Mouse (Mus musculus) cerebellum, adult (tissue): ENCODE measurements around the gene Rdh13.
A peak's percentile ranks its signal among the peaks of the same experiment; 100 is the strongest.

Experiments used
- ATAC-seq: cut with Nextera tagmentation; 2 replicates; pipeline ENCODE4 v1.9.2; 2017; ENCODE audit warnings: mild to moderate bottlenecking, moderate library complexity, mixed read lengths; ENCODE audit not compliant: insufficient number of reproducible peaks, low FRiP score, low TSS enrichment

The Rdh13 gene

GRCm38 (mm10) chr7:4445216-4445791, at the start of gene Rdh13:
Gene Rdh13 (minus strand): TSS chr7:4445649.
- peak; percentile 94 for ATAC-seq

DNA sequence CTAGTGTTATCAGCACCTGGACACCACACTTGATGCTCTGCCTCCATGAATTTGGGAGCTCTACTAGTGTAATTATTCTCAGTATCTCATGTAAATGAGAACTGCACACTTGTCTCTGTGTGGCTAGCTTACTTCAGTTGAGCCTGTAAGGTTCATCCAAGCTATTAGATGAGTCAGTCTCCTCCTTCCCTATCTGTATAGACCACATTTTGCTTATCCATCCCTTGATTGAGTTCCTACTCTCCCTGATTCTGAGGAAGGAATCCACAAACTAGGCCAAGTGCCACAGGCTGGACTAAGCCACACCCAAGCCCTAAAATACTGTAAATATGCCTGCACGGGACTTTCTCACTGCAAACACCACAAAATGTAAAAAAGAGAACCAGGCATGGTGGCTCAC, 48.5 kb upstream of the Rdh13 start:
- no peak for ATAC-seq

DNA sequence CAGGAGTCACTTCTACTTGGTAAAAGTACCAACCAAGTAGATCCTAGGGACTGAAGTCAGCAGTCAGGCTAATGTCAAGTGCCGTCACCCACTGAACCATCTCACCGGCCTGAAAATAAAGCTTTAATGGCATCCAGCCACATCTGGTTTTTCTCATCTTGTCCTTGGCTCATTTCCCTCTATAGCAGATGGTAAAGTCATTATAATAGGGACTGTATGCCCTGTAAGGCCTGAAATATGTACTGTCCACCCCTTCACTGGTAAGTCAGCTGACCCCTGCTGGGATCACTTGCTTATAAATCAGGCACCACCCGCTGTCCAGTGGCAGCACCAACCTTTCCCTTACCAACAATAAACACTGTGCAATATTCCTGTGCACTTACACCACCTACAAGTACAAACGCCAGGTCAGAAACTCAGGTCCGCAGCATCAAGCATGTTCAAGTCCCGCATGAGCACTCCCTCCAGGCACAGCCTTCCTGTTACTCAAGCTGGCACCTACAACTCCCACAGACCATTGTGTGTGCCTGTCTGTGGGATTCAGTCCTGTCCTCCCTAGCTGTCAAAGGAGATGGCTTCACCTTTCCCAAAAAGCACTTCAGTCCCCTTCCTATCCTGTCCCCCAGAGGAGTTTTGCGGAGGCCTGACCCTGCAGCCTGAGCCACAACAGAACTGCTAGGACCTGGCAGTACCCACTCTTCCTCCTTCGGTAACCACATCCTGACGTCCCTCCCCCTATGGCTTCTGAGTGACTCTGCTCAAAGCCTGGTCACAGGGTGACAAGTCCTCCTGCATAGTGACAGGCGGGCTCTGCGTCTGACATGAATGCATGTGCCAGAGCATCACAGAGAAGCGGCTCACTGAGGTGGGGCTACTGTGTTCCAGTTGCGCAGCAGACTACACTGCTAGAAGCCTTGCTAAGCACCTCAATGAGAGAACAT, 47.1 kb upstream of the Rdh13 start:
- no peak for ATAC-seq

DNA sequence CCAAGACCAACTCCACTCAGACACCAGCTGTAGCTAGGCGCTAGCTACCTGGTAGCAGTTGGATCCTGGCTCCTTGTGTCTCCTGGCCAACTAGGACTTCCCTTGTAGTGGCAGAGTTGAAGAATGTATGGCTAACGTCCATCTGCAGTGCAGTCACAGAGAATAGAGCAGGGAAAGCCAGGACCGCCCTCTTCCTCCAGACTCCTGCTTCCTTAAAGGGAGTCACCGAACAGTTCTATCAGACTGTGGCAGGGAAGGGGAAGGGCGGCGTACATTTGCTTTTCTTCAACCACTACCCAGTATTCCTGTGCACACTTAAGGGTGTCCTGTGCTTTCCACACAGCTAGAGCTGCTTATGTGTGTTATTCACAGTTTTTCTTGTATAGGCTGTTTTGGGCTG, 45.9 kb upstream of the Rdh13 start:
- no peak for ATAC-seq

DNA sequence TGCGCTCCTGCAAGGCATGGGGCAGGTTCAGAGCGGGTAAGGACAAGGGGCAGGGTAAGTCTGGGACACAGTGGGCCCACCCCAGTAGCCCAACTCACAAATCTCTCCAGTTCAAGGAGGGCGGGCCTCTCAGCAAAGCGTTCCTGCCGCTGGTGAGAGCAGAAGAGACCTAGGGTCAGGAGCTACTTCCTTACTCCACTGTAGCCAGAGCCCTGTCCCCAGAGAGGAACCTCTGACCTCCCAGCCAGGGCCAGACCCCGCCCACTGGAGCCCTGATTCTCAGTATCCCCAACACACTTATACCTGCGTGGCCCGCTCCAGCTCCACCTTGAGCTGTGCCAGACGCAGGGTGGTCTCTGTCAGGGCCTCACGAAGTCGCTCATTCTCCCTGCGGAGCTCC, 36.8 kb upstream of the Rdh13 start:
- no peak for ATAC-seq

DNA sequence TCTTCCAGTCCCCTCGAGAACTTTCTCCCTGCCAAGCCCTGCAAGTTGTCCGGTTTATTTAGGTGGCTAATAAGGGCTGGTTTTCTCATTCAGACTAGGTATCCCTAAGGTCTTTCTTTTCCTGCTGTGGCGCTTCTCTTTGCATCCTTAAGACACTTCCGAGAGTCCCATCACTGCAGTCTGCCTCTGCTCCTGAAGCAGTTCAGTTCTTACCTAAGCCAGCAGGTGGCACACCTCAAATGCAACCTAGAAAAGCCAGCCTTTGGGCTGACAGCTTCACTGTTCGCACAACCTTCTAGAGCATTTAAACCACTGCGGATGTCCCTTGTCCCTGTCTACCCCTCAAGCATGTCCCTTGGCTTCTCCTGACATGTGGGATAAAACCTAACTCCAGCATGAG, 34.2 kb upstream of the Rdh13 start:
- ATAC-seq: no peak

GRCm38 (mm10) chr7:4478796-4479291, 33.4 kb upstream of the Rdh13 start:
- ATAC-seq: no peak

- ATAC-seq: peak; percentile 87
Observed at GRCm38 (mm10) chr7:4478021-4478795, 32.8 kb upstream of the Rdh13 start.

- no peak for ATAC-seq
Observed at GRCm38 (mm10) chr7:4473940-4474339, 28.5 kb upstream of the Rdh13 start.

- 0 out of 2 replicates have a peak, but pooled peaks have one; percentile 29 for ATAC-seq
Observed at GRCm38 (mm10) chr7:4471179-4471555, 25.7 kb upstream of the Rdh13 start.

DNA sequence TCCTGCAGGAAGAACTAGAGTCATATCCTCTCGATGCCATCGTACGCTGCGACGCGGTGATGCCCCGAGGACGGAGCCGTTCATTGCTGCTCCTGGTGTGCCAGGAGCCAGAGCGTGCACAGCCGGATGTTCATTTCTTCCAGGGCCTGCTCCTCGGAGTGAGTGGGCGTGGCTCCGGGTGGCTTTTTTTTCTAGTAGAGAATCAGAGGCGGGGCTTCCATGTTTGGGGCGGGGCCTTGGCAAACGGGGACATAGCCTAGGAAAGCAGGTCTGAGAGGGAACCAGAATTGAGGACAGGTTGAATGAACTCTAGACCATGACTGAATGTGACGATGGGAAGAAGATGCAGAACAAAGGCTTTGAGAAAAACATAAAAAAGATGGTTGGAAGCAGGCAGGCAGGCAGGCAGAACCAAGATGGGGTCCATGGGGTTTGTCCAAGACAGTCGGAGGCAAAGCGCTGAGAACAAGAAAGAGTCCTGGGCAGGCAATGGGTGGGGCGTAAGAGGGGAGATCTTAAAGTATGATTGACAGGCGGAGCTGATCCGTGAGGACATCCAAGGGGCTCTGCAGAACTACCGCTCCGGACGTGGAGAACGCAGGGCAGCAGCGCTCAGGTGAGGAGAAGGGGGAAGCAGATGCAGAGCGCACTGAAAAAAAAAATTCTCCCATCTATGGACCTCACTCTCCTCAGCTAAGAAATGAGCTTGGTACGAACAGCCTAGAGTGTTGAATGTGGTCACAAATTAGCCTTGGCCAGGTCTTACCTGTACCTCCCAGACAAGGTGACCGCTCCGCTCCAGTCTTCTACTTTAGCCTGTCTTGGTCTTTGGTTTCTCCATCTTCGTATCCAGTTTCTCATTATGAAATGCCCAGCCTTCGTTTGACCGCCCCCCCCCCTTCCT, 25.1 kb upstream of the Rdh13 start:
- no peak for ATAC-seq

DNA sequence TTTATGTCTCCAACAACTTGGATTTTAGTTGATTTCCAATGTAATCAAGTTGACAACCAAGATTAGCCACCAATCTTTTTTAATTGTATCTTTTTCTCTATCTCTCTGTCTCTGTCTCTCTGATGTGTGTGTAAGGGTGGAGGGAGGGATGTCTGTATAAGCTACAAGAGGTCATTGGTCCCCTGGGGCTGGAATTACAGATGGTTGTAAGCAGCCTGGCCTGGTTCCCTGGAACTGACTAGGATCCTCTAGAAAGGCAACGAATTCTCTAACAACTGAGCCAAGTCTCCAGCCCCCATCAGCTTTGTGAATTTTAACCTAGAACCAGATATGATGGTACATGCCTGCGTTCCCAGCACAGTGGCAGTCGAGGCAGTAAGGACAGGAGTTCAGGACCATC, 22.4 kb upstream of the Rdh13 start:
- ATAC-seq: no peak

DNA sequence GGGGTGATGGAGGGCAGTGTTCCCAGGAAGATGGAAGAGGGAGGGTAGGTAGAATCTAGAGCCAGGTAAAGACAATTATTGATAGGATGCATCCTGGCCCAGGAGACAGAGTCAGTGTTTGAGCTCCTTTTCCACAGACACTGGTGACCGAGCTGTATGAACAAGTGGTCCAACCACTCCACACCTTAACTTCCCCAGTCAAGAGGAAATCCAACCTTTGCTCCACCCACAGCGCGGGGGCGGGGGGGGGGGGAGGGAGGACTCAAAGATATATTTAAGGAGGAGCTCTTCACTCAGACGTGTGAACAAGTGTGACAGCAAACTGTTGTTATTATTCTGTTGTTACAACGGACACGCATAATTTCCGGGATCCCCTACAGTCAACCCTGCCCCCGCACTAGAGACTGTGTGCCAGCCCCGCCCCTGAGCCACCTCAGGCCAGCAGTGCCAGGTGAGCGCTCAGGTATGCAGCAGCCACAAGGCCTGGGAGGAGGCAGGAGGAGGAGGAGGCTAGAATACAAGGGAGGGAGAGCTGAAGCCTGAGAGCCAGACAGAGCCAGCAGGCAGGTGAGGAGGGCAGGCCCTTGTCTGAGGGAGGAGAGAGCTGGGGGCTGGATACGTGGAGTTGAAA, 18.9 kb upstream of the Rdh13 start:
- ATAC-seq: no peak

DNA sequence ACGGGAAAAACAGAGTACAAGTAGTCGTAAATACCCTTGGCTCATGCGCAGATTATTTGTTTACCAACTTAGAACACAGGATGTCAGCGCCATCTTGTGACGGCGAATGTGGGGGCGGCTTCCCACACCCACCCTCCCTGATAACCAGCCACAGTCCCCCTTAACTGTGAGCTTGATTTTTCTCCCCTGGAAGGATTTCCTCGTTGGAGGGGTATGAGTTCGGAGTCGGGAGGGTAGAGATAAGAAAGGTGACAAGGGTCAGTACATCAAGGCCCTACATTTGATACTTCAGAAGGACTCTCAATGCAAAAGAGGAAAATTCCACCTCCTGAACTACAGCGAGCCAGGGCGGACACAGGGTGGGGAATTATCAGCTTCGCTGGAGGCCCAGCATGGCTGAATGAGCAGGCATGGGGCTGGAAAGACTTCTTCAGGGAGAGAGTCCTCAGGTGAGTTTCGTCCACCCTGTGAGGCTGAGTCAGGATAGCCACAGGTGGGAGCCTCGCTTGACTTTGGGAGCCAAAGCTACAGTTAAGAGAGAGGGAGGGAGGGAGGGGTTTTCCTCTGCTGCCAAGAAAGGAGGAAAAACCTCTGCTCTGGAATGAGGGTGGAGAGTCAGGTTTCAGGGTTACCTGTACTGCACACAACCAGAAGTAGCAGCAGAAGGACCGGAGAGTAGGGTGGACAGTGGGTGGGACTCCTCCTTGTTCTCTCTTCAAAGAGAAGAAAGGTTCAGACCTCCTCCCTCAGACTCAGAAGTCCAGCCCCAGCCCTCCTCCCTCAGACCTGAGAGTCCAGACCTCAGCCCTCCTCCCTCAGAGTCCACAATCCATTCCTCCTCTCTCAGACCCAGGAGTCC, 15.4 kb upstream of the Rdh13 start, which contains the start of gene Eps8l1:
Gene Eps8l1 (plus strand): TSS at position 99 of the 859 bp plus-strand sequence.
- no peak for ATAC-seq

DNA sequence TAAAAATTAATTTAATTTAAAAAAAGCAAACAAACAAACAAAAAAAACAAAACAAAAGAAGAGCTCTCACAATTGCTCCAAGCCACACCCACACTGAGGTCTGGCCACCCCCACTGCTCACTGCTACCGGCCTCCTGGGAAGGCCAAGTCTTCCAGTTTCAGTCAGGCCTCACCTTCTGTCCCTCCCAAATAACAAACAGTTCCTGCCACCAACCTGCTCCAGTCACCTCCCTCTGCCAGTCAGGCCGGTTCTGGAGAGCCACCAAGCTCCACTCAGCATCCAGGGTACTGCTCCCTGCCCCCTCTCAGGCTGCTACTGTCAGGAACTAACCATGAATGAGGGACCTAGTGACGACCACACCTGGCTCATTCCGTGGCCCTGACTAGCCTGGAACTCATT, 7.2 kb upstream of the Rdh13 start:
- ATAC-seq: no peak

DNA sequence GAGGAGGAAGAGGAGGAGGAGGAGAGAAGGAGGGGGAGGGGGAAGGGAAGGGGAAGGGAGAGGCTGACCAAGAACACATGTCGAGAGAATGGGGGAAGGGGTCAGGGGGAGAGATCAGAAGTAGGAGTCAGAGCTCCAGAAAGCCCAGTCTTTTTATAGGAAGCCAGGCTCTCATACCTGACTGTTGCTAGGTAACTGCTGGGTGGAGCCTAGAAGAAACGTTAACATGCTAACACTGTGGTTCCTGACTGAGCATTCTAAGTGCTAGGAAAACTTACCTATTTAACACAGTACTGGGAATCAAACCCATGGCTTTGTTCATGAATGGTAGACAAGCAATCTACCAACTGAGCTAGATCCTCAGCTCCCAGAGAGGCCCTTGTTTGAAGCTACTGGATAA, 3.8 kb upstream of the Rdh13 start:
- ATAC-seq: no peak

DNA sequence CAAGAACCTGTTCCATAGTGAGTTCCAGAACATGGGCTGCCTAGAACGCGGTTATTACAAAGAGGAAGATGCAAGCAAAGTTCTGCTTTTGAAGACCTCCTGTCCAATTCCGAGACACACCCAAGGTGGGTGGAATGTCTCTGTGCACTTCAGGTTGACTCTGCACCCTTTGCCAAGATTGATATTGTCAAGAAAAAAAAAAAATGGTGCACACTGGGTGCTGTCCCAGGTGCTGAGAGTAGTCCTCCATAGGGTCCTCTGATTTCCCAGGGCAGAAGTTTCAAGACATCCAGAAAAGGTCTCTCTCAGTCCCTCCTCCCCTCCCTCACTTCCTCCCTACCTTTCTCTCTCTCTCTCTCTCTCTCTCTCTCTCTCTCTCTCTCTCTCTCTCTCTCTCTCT, 3.0 kb upstream of the Rdh13 start:
- no peak for ATAC-seq

GRCm38 (mm10) chr7:4447138-4447537, 1.7 kb upstream of the Rdh13 start:
- ATAC-seq: no peak

GRCm38 (mm10) chr7:4440549-4440948, 4.9 kb downstream of the Rdh13 start:
- ATAC-seq: no peak
